Mouse (Mus musculus) bone marrow, adult 2 months (tissue): ENCODE measurements at regions not wholly inside any gene's neighbourhood (a gene's known extent, or its start where the extent isn't known, plus 50 kb on each side); places are given as distances from the start of the nearest gene placed in this dataset.

Experiments
- CTCF ChIP-seq: fragments of 200-500 bp; IDR thresholded peaks from 2 replicates; pipeline ENCODE4 v1.5.1; 2011; ENCODE audit warnings: low read length, control low read depth; ENCODE audit not compliant: control insufficient read depth, insufficient read depth
- POLR2A ChIP-seq: fragments of 200-500 bp; IDR thresholded peaks from 2 replicates; pipeline ENCODE4 v1.6.1; 2011; ENCODE audit warnings: low read depth, mild to moderate bottlenecking, control low read depth, low read length, borderline replicate concordance; ENCODE audit not compliant: control insufficient read depth

GRCm38 (mm10) chr10:111077632-111078031, 67.7 kb upstream of the Zdhhc17 start:
- no peak for TF ChIP-seq CTCF
- TF ChIP-seq POLR2A, result no peak
